Mouse (Mus musculus) left cerebral cortex, adult 8-10 months (tissue): ENCODE results near the gene Clec1a. TPM values are rescaled to one million over a fixed set of nuclear protein-coding genes. Genes with fewer than 3 reads are reported as not detected.
"Not testable (repeated sequence)": the region's sequence is repeated elsewhere in the genome, so short reads cannot be mapped to it uniquely, and the experiment has no call there.

Experiments used
- DNase-seq, 2 experiments: peaks; one replicate each; pipeline ENCODE4 v3.0.0; 2022; ENCODE audit warnings: low spot score in 2 of 2
- total RNA-seq, 4 experiments: library from RNA; stranded (reverse); gene quantifications; 2 replicates each; pipeline ENCODE4 v1.2.4; 2022

Gene Clec1a
- total RNA-seq, result 1 to 10 TPM in 3 of 4 experiments, under 1 TPM in 1; 0.58 to 1.9 (median 1.4) TPM

DNA sequence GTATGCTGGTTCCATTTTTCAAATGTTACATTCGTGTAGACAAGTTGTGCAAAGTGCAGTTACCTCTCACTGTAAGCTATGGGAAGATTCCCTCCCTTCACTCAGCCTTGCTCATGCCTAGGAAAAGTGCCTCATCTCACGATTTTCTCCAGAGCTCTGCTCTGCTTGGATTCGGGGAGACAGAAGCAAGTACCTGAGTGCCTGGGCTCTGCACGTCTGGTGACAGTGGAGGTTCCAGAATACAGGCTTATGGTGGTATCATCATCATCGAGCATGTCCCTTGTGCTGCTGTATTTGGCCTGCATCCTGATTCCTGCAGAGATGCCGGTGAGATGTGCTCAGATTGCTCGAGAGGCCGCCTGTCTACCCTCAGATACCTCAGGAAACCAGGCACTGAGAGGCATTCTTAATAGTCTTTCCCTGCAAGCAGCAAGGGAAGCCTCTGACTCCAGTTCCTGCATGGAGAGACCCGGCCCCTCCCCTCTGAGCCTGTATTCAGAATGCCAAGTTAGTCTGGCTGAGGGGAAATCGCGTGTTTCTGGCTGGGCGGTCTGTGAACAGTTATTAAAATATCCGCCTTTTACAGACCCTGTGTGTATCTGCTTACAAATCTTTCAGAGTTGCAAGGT, at the start of gene Clec1a:
Gene Clec1a (minus strand): TSS at position 590 of the 629 bp plus-strand sequence.
- DNase-seq, result no peak

GRCm38 (mm10) chr6:129499516-129499915, 47.7 kb upstream of the Clec1a start:
- DNase-seq, result not testable (repeated sequence)

GRCm38 (mm10) chr6:129497345-129498218, 45.8 kb upstream of the Clec1a start:
- no peak for DNase-seq

DNA sequence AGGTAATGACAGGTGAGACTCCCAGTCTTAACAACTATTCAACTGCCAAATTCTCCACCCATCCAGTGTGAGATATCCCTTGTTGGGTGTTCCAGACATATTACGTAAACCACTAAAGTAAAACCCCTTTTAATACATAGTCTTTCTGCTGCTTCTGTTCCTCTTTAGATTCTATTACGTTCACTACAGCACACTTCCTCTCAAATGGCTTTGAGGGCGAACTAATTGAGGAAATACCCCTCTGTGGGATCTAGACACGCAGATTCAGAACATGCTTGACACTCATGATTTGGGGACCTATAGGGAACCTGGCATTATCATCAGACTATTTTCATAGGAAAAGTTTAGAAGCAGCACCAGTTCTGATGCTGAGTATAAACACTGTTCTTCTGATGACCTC, 43.1 kb upstream of the Clec1a start:
- DNase-seq, result no peak

DNA sequence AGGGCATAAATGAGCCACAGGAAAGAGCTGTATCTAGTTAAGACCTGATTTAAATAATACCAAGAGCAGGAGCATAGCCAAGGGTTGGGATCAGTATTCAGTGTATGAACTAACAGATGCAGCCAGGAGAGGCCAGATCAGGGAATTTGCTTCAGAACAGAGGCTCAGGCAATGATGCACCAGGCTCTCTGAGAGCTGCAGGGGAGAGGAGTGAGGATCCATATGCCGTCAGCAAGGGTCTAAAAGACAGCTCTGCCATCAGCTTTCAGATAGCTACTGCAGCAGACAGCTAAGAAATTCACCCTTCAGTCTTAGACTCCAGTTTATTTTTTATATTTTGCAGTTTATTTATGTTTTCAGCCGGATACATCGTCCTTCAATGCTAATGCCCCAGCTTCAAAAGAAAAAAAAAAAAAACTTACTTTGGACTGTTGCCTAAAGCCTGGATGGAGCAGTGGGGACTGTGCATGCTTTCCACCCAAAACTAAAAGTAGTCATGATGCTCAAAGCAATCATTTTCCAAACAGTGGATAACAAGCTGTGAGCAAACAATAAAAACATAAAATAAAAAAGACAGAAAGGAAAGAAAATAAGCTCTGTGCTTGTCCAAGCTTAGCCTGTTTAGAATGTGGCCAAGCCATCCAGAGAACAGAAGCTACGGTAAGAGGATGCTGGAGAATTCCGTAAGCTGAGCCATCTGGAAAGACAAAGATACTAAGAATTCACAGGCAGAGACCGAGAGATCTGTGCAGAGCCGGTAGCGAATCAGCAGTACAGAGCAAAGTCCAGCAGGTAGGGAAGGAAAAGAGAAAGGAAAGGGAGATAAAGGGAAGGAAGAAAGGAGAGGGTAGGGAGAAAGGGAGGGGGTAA, 28.5 kb upstream of the Clec1a start:
- no peak for DNase-seq

GRCm38 (mm10) chr6:129476404-129477126, 24.8 kb upstream of the Clec1a start:
- no peak for DNase-seq

GRCm38 (mm10) chr6:129472627-129473026, 20.8 kb upstream of the Clec1a start:
- DNase-seq, result no peak

- no peak for DNase-seq
These were observed 19.6 kb upstream of the Clec1a start for GRCm38 (mm10) chr6:129471386-129471785.

DNA sequence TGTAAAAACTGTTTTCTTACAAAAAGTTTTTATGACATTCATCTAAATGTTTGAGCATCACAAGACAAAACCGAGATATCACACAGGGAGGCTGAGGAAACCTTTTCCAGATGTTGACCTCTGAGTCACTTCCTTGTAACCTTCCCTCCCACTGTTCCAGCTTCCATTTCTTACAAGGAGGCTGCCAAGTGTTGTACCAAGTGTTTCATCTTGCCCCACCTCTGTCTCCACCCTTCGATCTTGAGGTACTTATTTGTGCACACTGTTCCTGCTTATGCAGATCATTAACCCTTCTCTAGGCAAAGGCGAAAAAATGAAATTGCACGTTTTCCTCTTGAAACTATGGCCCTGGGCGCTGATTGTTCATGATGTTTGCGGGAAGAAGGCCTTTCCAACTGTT, 2.1 kb downstream of the Clec1a start:
- no peak for DNase-seq

- no peak for DNase-seq
These were observed 13.8 kb downstream of the Clec1a start for GRCm38 (mm10) chr6:129438033-129438432.

DNA sequence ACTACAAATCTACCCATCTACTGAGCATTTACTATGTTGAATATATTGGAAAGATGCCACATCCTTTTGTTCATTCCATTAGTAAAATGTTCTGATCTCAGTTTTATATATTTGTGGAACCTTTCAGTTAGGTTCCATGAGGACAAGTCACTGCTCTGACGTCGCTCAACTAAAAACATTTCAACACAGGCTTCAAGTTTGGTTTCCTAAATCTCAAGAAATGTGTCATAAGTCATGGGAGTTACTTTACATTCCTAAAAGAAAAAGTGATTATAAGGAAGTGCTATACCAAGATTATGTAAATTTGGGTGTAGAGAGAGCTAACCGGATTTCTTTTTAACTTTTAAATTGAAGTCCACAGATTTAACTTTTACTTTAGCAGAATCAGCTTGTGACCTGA, 15.8 kb downstream of the Clec1a start:
- DNase-seq, result no peak

GRCm38 (mm10) chr6:129434239-129434638, 17.6 kb downstream of the Clec1a start:
- no peak for DNase-seq

- DNase-seq, result no peak
These were observed 24.5 kb downstream of the Clec1a start for GRCm38 (mm10) chr6:129427281-129427680.

DNA sequence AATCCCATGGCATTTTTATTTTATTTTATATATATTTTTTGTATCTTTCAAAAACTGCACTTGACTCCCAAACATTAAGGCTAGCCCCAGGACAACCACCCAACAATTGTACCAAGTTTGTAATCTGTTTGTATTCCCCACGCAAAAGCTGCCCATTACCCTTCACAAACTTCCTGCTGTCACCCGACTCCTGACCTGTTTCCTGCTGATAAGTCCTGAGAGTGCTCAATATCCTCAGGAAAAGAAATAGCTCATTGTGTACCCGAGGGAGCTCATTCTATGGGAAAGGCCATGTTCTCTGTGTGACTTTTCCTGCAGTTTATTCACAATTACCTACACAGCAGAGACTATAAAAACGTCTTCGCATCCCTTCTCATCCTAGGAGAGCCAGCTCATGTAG, 26.0 kb downstream of the Clec1a start:
- DNase-seq, result no peak

- no peak for DNase-seq
These were observed 26.6 kb downstream of the Clec1a start for GRCm38 (mm10) chr6:129425217-129425616.

DNA sequence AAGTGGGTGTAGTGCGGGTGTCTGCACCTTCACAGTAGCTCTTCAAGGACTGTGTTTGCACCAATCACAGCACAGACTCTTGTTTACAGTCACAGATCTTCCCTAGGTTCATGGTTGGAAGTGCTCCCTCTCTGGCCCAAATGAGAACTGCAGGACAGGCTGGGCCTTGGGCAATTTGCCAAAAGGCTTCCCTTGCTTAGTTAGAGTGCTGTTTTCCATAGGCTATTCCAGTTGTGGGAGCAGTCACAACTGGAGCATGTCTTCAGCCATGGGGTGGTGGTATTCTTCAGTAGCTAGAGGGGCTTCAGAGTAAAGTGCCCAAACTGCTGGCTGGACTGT, 28.1 kb downstream of the Clec1a start:
- DNase-seq, result peak; percentile 19 to 64

GRCm38 (mm10) chr6:129423040-129423733, 28.6 kb downstream of the Clec1a start:
- no peak for DNase-seq

GRCm38 (mm10) chr6:129422311-129422710, 29.5 kb downstream of the Clec1a start:
- no peak for DNase-seq

DNA sequence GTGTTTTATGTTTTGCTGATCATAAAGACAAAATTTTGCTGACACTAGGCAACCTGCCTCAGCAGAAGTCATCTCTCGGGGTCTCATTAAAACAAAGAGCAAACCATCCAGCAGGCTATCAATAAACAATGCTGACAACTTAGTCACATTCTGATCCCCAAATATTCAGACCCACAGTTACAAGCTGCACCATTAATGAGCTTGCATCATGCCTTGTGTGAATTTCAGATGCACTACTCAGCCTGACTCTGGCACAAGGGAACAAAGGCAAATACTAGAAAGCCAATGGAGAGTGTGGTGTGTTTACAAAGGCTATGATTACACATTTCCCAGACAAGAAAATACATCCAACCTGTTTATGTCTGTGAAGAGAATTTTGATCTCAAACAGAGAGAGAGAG, 37.6 kb downstream of the Clec1a start:
- DNase-seq, result no peak

- DNase-seq, result no peak
These were observed 43.2 kb downstream of the Clec1a start, which contains the start of gene Clec9a for GRCm38 (mm10) chr6:129408562-129408961. Clec9a (plus strand) TSS chr6:129408862.

- no peak for DNase-seq
These were observed 44.5 kb downstream of the Clec1a start for GRCm38 (mm10) chr6:129407324-129407723.
